Mouse (Mus musculus) ES-E14 (cell line): ENCODE data around the gene Herc2.

ENCODE experiments used
- CHD2 ChIP-seq: IDR thresholded peaks from 2 replicates; pipeline ENCODE4 v1.6.1; 2014; ENCODE audit warnings: mild to moderate bottlenecking, low read depth, low read length, inconsistent platforms
- ZC3H11A ChIP-seq: IDR thresholded peaks from 2 replicates; pipeline ENCODE4 v1.6.1; 2012; ENCODE audit warnings: low read depth, mild to moderate bottlenecking, inconsistent platforms, low read length, borderline replicate concordance
- ZNF384 ChIP-seq: IDR thresholded peaks from 2 replicates; pipeline ENCODE4 v1.6.1; 2012; ENCODE audit warnings: low read depth, low read length, inconsistent platforms

- TF ChIP-seq CHD2: no peak
- TF ChIP-seq ZC3H11A: no peak
- no peak for TF ChIP-seq ZNF384
These were observed 21.7 kb downstream of the Herc2 start for GRCm38 (mm10) chr7:56071724-56072123.
